Mouse (Mus musculus): ENCODE results near the gene P2ry2. TPM values are rescaled to one million over a fixed set of nuclear protein-coding genes. Genes with fewer than 3 reads are reported as not detected.

Gene P2ry2
- polyA plus RNA-seq, 1 experiment, result 4.5 TPM

GRCm38 (mm10) chr7:101031234-101031633 is 18.6 kb upstream of the P2ry2 start:
- H3ac ChIP-seq (ENCODE audit: control insufficient read depth, insufficient read length, low read depth), result no peak overlapping the region
- H3K4me3 ChIP-seq (ENCODE audit: insufficient read depth, poor library complexity, severe bottlenecking), result no peak overlapping the region
- TF ChIP-seq CTCF (IDR thresholded peaks at IDR 0.05; ENCODE audit: control insufficient read depth, insufficient read depth, insufficient read length) (no peak), MYOD1 (IDR thresholded peaks at IDR 0.05; ENCODE audit: control insufficient read depth, insufficient read length, low read depth) (no peak), MYOG (IDR thresholded peaks at IDR 0.05; ENCODE audit: control insufficient read depth, extremely low read depth, insufficient read length) (no peak), CEBPB (IDR thresholded peaks at IDR 0.05; ENCODE audit: low read depth) (no peak), USF1 (IDR thresholded peaks at IDR 0.05; ENCODE audit: low read depth) (no peak), MAX (IDR thresholded peaks at IDR 0.05) (no peak), FOSL1 (IDR thresholded peaks at IDR 0.05; ENCODE audit: insufficient read depth, low read length, poor library complexity, severe bottlenecking) (no peak)
- H3K27me3 ChIP-seq (ENCODE audit: control insufficient read depth, insufficient read depth, insufficient read length), result no peaks in the 10 kb centered on the region
- no peaks in the 10 kb centered on the region for H3K79me2 ChIP-seq (ENCODE audit: control insufficient read depth, insufficient read depth)
- H3K36me3 ChIP-seq (ENCODE audit: control insufficient read depth, insufficient read depth), result no peaks in the 10 kb centered on the region
- no peaks in the 10 kb centered on the region for H3K79me3 ChIP-seq (ENCODE audit: low read depth)

- Histone ChIP-seq H3K79me3 (ENCODE audit: low read depth) (no peaks in the 10 kb centered on the region), H3K79me2 (ENCODE audit: control insufficient read depth, insufficient read depth) (no peaks in the 10 kb centered on the region), H3K27me3 (ENCODE audit: control insufficient read depth, insufficient read depth, insufficient read length) (no peaks in the 10 kb centered on the region), H3K4me3 (ENCODE audit: insufficient read depth, poor library complexity, severe bottlenecking) (no peak overlapping the region), H3K36me3 (ENCODE audit: control insufficient read depth, insufficient read depth) (no peaks in the 10 kb centered on the region), H3ac (ENCODE audit: control insufficient read depth, insufficient read length, low read depth) (no peak overlapping the region)
- TF ChIP-seq USF1 (IDR thresholded peaks at IDR 0.05; ENCODE audit: low read depth) (no peak), MYOG (IDR thresholded peaks at IDR 0.05; ENCODE audit: control insufficient read depth, extremely low read depth, insufficient read length) (no peak), FOSL1 (IDR thresholded peaks at IDR 0.05; ENCODE audit: insufficient read depth, low read length, poor library complexity, severe bottlenecking) (no peak), CEBPB (IDR thresholded peaks at IDR 0.05; ENCODE audit: low read depth) (no peak)
Observed at GRCm38 (mm10) chr7:101030756-101031155, 18.1 kb upstream of the P2ry2 start.

GRCm38 (mm10) chr7:101029446-101029845 is 16.8 kb upstream of the P2ry2 start:
- no peak overlapping the region for H3K4me3 ChIP-seq (ENCODE audit: insufficient read depth, poor library complexity, severe bottlenecking)
- TF ChIP-seq MAX (IDR thresholded peaks at IDR 0.05), result no peak
- no peak for TF ChIP-seq MYOG (IDR thresholded peaks at IDR 0.05; ENCODE audit: control insufficient read depth, extremely low read depth, insufficient read length)
- no peak for TF ChIP-seq FOSL1 (IDR thresholded peaks at IDR 0.05; ENCODE audit: insufficient read depth, low read length, poor library complexity, severe bottlenecking)
- no peak for TF ChIP-seq USF1 (IDR thresholded peaks at IDR 0.05; ENCODE audit: low read depth)
- H3K79me2 ChIP-seq (ENCODE audit: control insufficient read depth, insufficient read depth), result no peaks in the 10 kb centered on the region
- H3K36me3 ChIP-seq (ENCODE audit: control insufficient read depth, insufficient read depth), result no peaks in the 10 kb centered on the region
- no peaks in the 10 kb centered on the region for H3K79me3 ChIP-seq (ENCODE audit: low read depth)
- no peaks in the 10 kb centered on the region for H3K27me3 ChIP-seq (ENCODE audit: control insufficient read depth, insufficient read depth, insufficient read length)
- no peak overlapping the region for H3ac ChIP-seq (ENCODE audit: control insufficient read depth, insufficient read length, low read depth)

- H3K79me3 ChIP-seq (ENCODE audit: low read depth), result no peaks in the 10 kb centered on the region
- no peak overlapping the region for H3K4me3 ChIP-seq (ENCODE audit: insufficient read depth, poor library complexity, severe bottlenecking)
- no peaks in the 10 kb centered on the region for H3K79me2 ChIP-seq (ENCODE audit: control insufficient read depth, insufficient read depth)
- H3K36me3 ChIP-seq (ENCODE audit: control insufficient read depth, insufficient read depth), result no peaks in the 10 kb centered on the region
- no peaks in the 10 kb centered on the region for H3K27me3 ChIP-seq (ENCODE audit: control insufficient read depth, insufficient read depth, insufficient read length)
- TF ChIP-seq MYOG (IDR thresholded peaks at IDR 0.05; ENCODE audit: control insufficient read depth, extremely low read depth, insufficient read length) (no peak), CEBPB (IDR thresholded peaks at IDR 0.05; ENCODE audit: low read depth) (no peak), CTCF (IDR thresholded peaks at IDR 0.05; ENCODE audit: control insufficient read depth, insufficient read depth, insufficient read length) (no peak), MAX (IDR thresholded peaks at IDR 0.05) (no peak), MYOD1 (IDR thresholded peaks at IDR 0.05; ENCODE audit: control insufficient read depth, insufficient read length, low read depth) (no peak), FOSL1 (IDR thresholded peaks at IDR 0.05; ENCODE audit: insufficient read depth, low read length, poor library complexity, severe bottlenecking) (no peak), USF1 (IDR thresholded peaks at IDR 0.05; ENCODE audit: low read depth) (no peak)
- no peak overlapping the region for H3ac ChIP-seq (ENCODE audit: control insufficient read depth, insufficient read length, low read depth)
Observed at GRCm38 (mm10) chr7:101028991-101029390, 16.3 kb upstream of the P2ry2 start.

- Histone ChIP-seq H3K79me2 (ENCODE audit: control insufficient read depth, insufficient read depth) (no peaks in the 10 kb centered on the region), H3K36me3 (ENCODE audit: control insufficient read depth, insufficient read depth) (no peaks in the 10 kb centered on the region), H3ac (ENCODE audit: control insufficient read depth, insufficient read length, low read depth) (no peak overlapping the region), H3K27me3 (ENCODE audit: control insufficient read depth, insufficient read depth, insufficient read length) (no peaks in the 10 kb centered on the region), H3K79me3 (ENCODE audit: low read depth) (no peaks in the 10 kb centered on the region), H3K4me3 (ENCODE audit: insufficient read depth, poor library complexity, severe bottlenecking) (no peak overlapping the region)
- no peak for TF ChIP-seq MYOD1 (IDR thresholded peaks at IDR 0.05; ENCODE audit: control insufficient read depth, insufficient read length, low read depth)
- TF ChIP-seq CTCF (IDR thresholded peaks at IDR 0.05; ENCODE audit: control insufficient read depth, insufficient read depth, insufficient read length), result no peak
- TF ChIP-seq MAX (IDR thresholded peaks at IDR 0.05), result no peak
- no peak for TF ChIP-seq FOSL1 (IDR thresholded peaks at IDR 0.05; ENCODE audit: insufficient read depth, low read length, poor library complexity, severe bottlenecking)
- TF ChIP-seq CEBPB (IDR thresholded peaks at IDR 0.05; ENCODE audit: low read depth), result no peak
- no peak for TF ChIP-seq MYOG (IDR thresholded peaks at IDR 0.05; ENCODE audit: control insufficient read depth, extremely low read depth, insufficient read length)
- TF ChIP-seq USF1 (IDR thresholded peaks at IDR 0.05; ENCODE audit: low read depth), result no peak
Observed at GRCm38 (mm10) chr7:101028444-101028757, 15.7 kb upstream of the P2ry2 start.

- Histone ChIP-seq H3K27me3 (ENCODE audit: control insufficient read depth, insufficient read depth, insufficient read length) (no peaks in the 10 kb centered on the region), H3K79me3 (ENCODE audit: low read depth) (no peaks in the 10 kb centered on the region), H3K79me2 (ENCODE audit: control insufficient read depth, insufficient read depth) (no peaks in the 10 kb centered on the region), H3K36me3 (ENCODE audit: control insufficient read depth, insufficient read depth) (no peaks in the 10 kb centered on the region), H3K4me3 (ENCODE audit: insufficient read depth, poor library complexity, severe bottlenecking) (no peak overlapping the region), H3ac (ENCODE audit: control insufficient read depth, insufficient read length, low read depth) (no peak overlapping the region)
- TF ChIP-seq MYOG (IDR thresholded peaks at IDR 0.05; ENCODE audit: control insufficient read depth, extremely low read depth, insufficient read length) (no peak), MAX (IDR thresholded peaks at IDR 0.05) (no peak)
Observed at GRCm38 (mm10) chr7:101027623-101028443, 15.2 kb upstream of the P2ry2 start.

Data from C2C12 (cell line).